Mouse (Mus musculus): ENCODE measurements around the gene Csf3r. TPM values are rescaled to one million over a fixed set of nuclear protein-coding genes. Genes with fewer than 3 reads are reported as not detected.

Csf3r gene
- total RNA-seq, 2 experiments from 2014 or later = 2.0 to 2.3 TPM

Other genes with a start within 250 kb of the Csf3r start
- gene Mrps15, start 22.4 kb downstream of the Csf3r start, total RNA-seq (2021) = 10 to 100 TPM; 72.5 to 73.9 TPM
- 10 to 100 TPM; 12.3 to 15.7 TPM for gene Oscp1, start 34.0 kb downstream of the Csf3r start, total RNA-seq (2021)
- gene Lsm10, start 72.1 kb downstream of the Csf3r start, total RNA-seq (2021) = 10 to 100 TPM; 26.7 to 27.1 TPM
- gene Stk40, start 79.4 kb downstream of the Csf3r start, total RNA-seq (2021) = 10 to 100 TPM; 25.9 to 30.5 TPM
- 10 to 100 TPM; 67.2 to 69.6 TPM for gene Eva1b, start 123.2 kb downstream of the Csf3r start, total RNA-seq (2021)
- 1 to 10 TPM; 4.2 to 4.3 TPM for gene Sh3d21, start 138.9 kb downstream of the Csf3r start, total RNA-seq (2021)
- 100 to 1,000 TPM; 319 to 332 TPM for gene Thrap3, start 178.2 kb downstream of the Csf3r start, total RNA-seq (2021)
- 10 to 100 TPM; 64.1 to 70.7 TPM for gene Map7d1, start 231.8 kb downstream of the Csf3r start, total RNA-seq (2021)
- 10 to 100 TPM; 70.0 to 75.4 TPM for gene Trappc3, start 237.8 kb downstream of the Csf3r start, total RNA-seq (2021)